Mouse (Mus musculus) thymus, postnatal 4 days (tissue): ENCODE measurements around the gene Grm4.

ENCODE experiments used
- DNase-seq: peaks from one replicate; pipeline ENCODE4 v3.0.0; 2021

Grm4 gene

DNA sequence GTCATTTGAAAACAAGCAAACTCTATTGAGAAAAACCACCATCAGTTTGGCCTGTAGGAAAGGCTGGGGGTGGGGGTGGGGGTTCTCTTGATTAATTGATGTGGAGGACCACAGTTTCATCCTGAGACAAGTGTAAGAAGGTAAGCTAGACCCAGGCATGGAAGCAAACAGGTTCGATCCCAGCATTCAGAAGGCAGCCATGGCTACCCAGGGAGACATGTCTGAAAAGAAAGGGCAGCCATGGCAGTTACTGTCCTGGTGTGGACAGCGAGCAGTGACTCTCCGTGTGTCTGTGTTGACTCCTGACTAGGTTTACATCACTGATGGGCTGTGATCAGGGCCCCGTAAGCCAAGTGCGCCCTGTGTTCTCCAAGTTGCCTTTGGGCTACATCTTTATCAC, at the start of gene Grm4:
Grm4 (minus strand) TSS at position 101 of the 400 bp plus-strand sequence.
- no peak for DNase-seq

DNA sequence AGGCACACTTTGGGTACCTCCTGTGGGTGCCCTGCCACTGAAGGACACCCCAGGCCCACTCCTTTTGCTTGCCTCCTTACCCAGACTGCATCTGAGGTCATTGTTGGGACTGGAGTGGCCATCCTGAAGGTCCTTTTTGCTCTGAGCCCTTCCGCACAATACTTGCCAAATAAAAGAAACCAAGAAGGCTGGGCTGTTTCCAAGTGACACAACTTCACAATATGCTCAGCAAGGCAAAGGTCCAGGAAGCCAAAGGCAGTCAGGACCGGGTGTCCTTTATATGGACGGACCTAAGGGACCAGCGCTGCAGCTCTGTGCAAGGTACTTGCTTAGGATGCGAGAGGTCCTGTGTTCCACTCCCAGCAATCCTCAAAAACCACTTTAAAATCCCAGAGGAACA, 47.0 kb upstream of the Grm4 start:
- no peak for DNase-seq

GRCm38 (mm10) chr17:27565942-27566267, 44.7 kb upstream of the Grm4 start:
- no peak for DNase-seq

- peak; percentile 97 for DNase-seq
Measured at GRCm38 (mm10) chr17:27565163-27565941, 44.1 kb upstream of the Grm4 start, which contains the start of gene AI413582. AI413582 (minus strand) TSS chr17:27565756.

DNA sequence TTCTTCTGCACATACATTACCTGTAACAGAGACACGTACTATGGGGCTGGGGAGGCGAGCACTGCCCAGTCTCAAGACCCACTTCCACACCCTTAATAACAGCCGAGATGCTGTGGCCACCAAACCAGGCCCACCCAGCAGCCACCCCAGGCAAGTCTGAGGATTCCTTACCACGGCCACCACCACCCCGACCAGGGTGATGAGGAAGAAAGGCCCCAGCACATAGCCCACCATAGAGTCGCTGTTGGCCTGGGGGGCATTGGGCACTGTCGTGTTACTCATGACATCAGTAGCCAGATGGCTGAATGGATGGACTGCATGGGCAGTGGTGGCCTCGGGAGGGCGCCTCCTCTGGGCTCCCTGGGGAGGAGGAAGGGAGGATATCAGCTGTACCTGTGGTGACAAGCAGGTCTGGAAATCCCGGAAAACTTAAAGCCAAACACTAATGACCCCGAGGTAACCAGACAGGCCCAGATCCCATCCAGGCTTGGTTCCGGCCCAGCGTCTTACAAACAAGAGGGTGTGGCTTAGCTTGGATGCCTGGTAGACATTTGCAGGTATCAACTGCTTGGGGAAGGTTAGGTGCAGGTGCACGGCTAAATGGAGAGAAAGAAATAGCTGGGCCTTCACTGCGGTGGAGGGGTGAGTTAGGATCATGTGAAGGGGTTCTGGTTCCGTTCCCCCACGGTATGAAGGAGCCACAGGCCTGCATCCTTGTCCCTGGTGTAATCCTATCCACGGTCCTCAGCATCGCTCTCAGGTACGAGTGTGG, 43.4 kb upstream of the Grm4 start:
- peak; percentile 57 for DNase-seq

GRCm38 (mm10) chr17:27563771-27564244, 42.6 kb upstream of the Grm4 start:
- no peak for DNase-seq

GRCm38 (mm10) chr17:27561809-27562526, 40.8 kb upstream of the Grm4 start:
- no peak for DNase-seq

- DNase-seq, result no peak
Measured at GRCm38 (mm10) chr17:27560926-27561480, 39.8 kb upstream of the Grm4 start.

DNA sequence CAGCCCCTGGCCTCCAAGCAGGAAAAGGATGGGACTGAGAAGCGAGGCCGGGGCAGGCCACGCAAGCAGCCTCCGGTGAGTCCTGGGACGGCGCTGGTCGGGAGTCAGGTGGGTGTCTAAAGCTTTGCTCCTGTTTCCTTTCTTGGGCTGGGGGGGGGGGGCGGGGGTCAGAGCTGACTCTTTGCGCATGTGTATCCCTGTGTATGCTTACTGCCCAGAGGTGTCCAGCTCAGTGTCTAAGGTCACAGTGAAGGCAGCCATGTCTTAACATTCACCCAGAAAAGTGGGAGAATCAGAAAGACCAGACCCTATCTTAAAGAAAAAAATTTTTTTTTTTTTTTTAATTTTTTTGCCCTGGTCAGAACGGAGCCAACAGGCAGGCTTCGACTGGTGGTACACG, 38.4 kb upstream of the Grm4 start:
- no peak for DNase-seq

DNA sequence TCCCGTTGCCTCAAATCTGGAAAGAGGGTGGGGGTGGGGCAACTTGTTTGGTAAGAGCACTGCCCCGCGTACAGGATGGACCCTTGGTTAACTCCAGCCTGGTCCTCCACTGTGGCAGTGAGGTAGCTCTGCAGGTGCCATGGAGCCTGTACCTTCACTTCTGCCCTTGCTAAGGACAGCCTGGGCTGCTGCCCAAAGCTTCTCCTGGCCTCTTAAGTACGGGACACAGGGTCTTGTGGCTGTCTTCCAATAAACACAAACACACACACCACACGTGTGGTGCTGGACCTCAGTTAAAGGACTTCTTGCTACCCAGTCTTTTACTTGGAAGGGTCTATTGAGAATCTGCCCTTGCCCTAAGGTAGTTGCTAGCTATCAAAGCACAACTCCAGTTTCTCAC, 37.6 kb upstream of the Grm4 start:
- DNase-seq, result no peak

DNA sequence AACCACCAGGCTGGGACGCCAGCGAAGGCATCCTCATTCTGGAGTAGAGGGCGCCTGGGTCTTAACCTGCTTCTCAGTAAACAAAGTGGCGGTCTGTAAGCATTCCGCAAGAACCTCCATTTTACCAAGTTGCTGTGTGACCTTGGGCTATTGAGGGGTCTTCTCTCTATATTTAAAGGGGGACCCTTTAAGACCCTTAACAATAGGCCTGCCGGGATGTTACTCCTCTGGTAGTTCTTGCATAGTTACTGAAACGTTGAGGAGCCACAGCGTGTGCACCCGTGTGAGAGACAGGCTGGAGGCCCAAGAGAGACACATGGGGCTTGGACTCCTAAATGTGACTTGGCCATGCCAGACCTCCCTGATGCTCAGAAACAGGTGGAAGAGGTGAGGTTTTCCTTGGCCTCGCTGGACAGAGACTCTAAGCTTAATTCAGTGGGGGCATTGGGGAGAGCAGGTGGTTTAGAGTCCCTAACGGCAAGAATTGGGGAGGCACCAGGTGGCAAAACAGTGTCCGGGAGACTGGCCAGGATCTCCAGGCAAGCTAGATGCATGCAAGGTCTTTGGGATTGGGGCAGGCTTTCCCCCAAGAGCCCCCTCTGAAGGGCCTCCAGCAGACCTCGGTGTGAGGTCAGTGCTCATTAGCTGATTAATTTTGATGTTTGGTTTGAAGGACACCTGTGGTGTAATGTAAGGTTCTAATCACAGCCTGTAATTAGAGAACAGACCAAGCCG, 36.9 kb upstream of the Grm4 start:
- peak; percentile 42 for DNase-seq

- DNase-seq, result peak; percentile 95
Measured at GRCm38 (mm10) chr17:27557181-27557926, 36.2 kb upstream of the Grm4 start.

GRCm38 (mm10) chr17:27556315-27557011, 35.3 kb upstream of the Grm4 start, which contains the start of gene Hmga1:
Hmga1 (plus strand) TSS chr17:27556497.
- peak; percentile 98 for DNase-seq

DNA sequence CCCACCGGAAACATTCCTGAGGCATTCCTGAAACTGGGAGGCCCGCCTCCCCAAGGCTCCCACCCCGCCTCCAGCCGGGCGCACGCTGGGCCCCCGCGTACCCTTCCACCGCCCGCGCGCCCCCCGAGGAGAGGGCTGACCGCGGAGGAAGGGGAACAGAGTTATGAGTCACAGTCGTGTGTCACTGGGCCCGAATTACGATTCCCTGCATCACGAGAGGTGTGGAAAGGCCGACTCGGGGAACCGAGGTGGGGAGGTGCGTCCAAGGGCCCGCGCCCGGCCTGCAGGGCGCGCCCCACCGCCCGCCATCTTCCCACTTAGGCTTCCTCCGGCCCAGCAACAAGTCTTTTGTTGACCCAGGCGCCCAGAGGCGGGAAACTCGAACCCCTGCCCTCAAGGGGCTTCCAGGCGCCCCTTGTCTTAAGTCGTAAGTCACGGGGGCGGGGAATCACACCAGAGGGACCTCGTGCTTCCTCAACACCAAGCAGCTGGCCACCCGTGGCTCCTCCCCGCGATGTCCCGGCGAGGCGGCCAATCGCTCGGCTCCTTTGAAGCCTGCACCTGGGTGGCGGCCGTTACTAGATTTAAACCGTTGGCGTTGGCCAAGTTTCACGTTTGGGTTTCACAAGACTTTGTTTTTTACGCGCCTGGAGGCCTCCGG, 34.4 kb upstream of the Grm4 start:
- DNase-seq, result peak; percentile 82

- peak; percentile 90 for DNase-seq
Measured at GRCm38 (mm10) chr17:27555075-27555511, 33.9 kb upstream of the Grm4 start.

DNA sequence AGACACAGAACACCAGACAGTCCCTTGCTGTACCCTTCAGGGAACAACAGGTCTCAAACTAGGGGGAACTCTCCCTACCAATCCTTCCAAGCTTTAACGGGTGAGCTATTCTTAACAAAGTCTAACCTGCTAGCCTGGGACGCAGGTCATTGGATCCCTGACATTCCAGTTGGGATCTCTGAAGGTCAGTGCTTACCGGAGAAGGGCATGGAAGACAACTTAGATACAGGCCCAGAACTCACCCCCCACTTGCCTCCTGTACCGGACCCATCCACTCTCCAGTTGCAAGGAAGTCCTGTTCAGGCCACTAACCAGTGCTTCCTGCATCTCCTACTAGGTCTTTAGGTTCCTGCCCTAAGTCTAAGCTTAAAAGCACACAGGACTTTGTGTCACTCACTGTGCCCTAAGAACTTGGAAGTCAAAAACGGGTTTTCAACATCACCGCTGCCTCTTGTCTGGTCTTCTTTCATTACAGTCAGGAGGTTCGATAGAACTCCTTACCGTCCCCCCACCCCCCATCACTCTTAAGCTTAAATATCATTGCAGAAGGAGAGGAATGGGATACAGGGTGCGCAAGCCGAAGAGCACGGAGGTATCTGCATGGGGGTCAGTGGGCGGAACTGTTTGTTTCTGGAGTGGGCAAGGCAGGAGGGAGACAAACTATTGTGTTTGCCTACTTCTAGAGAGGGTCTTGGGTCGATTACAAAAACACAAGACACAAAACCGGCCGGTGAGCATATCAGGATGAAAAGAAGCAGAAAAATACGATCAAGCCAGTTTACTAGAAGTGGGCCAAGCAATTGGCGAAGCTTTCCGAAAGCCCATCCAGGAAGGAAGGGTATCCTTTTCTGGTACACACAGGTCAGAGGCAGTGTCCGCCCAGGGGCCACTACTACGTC, 33.1 kb upstream of the Grm4 start:
- DNase-seq, result peak; percentile 36

- DNase-seq, result no peak
Measured at GRCm38 (mm10) chr17:27552215-27553201, 31.3 kb upstream of the Grm4 start.

- no peak for DNase-seq
Measured at GRCm38 (mm10) chr17:27551393-27551940, 30.3 kb upstream of the Grm4 start.
